Mouse (Mus musculus) gastrocnemius, adult 2 months (tissue): Measurements from ENCODE around the gene Sipa1l1. TPM values are rescaled to one million over a fixed set of nuclear protein-coding genes. Genes with fewer than 3 reads are reported as not detected.
A peak's percentile ranks its signal among the peaks of the same experiment; 100 is the strongest.

Experiments
- DNase-seq: peaks from one replicate; pipeline ENCODE4 v3.0.0; 2022
- H3K27ac ChIP-seq: fragments of 200-600 bp; 2 replicates; pipeline ENCODE4 v1.8.1; 2022; ENCODE audit warnings: mild to moderate bottlenecking
- H3K4me3 ChIP-seq: fragments of 200-600 bp; 2 replicates; pipeline ENCODE4 v1.8.1; 2022; ENCODE audit warnings: mild to moderate bottlenecking, moderate library complexity
- CTCF ChIP-seq: fragments of 200-600 bp; IDR thresholded peaks from 2 replicates; pipeline ENCODE4 v1.8.1; 2022; ENCODE audit warnings: antibody characterized with exemption, mild to moderate bottlenecking, moderate library complexity
- intact Hi-C: fragments of 180-260 bp; cut with DNase I; formaldehyde crosslinking; loops from one replicate; pipeline ENCODE4 v1.15.1; 2025
- total RNA-seq, 2 experiments: library from RNA; stranded (reverse); gene quantifications; 2 replicates each; pipeline ENCODE4 v1.2.3; 2021

The Sipa1l1 gene
- total RNA-seq, 2 experiments from 2014 or later, result 7.4 to 10.6 TPM

DNA sequence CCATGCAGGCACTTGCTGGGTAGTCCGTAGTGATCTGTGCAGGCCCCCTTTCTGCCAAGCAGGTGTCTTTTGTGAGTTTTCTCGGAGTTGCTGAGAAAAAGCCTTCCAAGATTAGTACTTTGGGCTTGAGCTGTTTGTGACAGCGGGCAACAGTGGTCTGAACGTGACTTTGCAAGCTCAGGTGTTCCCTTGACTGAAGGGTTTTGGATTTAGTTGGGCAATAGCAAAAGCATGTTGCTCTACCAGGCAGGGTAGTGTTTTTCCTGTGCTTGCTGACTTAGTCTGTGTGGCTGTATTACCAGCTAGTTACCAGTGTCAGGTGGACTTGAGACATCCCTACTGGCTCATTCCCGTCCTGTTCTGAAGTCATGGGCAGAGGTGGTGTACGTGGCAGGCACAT, 30.2 kb downstream of the Sipa1l1 start:
- intact Hi-C loops, result no loop called here
- H3K4me3 ChIP-seq, result no peak overlapping the region
- DNase-seq, result no peak
- H3K27ac ChIP-seq, result no peak overlapping the region
- TF ChIP-seq CTCF, result no peak

DNA sequence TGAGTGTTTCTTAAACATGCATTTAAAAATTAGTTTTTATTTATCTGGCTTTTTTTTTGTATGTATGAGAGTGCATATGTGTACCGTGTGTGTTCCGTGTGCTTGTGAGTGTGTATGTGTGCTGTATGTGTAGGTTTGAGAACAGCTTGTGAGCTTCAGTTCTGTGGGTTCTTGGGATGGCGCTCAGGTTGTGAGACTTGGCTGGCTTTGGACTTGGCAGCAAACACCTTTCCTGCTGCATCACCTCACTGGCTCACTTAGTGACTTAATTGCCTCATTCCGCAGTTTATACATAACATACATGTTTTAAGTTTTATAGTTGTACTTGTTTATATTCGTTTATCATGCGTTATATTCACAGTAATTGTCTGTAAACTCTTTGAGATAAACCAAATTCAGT, 35.0 kb downstream of the Sipa1l1 start:
- H3K4me3 ChIP-seq, result no peak overlapping the region
- no peak for DNase-seq
- intact Hi-C loops, result no loop called here

DNA sequence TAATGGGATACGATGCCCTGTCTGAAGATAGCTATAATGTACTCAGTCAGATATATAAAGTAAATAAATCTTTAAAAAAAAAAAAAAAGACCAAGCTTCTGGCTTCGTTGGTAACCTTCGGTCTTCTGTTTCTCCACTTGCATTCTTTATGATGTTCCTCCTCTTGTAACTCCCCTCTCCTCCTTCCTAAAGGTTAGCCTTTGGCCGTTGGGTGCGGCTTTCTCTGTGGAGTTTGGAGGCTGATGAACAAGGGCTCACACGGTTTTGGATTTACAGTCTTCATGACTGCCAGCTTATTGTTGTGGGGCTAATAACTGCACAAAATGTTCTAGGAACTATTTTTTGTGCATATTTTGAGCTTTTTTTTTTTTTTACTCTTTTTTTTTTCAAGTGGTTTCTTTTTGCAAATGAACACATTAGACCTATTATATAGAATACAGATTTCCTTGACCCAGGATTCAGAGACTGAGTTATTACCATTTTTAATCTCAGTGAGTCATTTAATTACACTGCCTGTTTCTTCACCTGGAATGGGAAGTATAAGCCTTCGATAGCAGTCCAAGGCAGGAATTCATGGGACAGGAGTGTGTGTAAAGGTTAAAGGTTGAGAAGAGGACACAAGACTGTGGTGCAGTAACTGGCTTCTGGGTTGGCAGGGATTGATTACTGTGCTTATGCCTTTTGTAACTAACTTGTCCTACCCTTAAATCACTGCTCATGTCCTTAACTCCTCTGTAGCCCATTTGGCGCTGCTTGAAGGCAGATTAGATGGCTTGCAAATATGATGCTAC, 37.9 kb downstream of the Sipa1l1 start:
- H3K4me3 ChIP-seq, result no peak overlapping the region
- intact Hi-C loops, result no loop called here

More for the DNA sequence above, 35.0 kb downstream of the Sipa1l1 start:
- TF ChIP-seq CTCF, result no peak
- no peak overlapping the region for H3K27ac ChIP-seq

GRCm38 (mm10) chr12:82208046-82208445, 38.9 kb downstream of the Sipa1l1 start:
- no peak overlapping the region for H3K27ac ChIP-seq

More for the DNA sequence above, 37.9 kb downstream of the Sipa1l1 start:
- no peak for DNase-seq
- H3K27ac ChIP-seq, result no peak overlapping the region
- no peak for TF ChIP-seq CTCF

GRCm38 (mm10) chr12:82208611-82209010, 39.5 kb downstream of the Sipa1l1 start:
- intact Hi-C loops, result no loop called here
- DNase-seq, result no peak
- Histone ChIP-seq H3K4me3 (no peak overlapping the region), H3K27ac (no peak overlapping the region)
- no peak for TF ChIP-seq CTCF

More at GRCm38 (mm10) chr12:82208046-82208445, 38.9 kb downstream of the Sipa1l1 start:
- TF ChIP-seq CTCF, result no peak
- DNase-seq, result no peak
- H3K4me3 ChIP-seq, result no peak overlapping the region
- intact Hi-C loops, result no loop called here

GRCm38 (mm10) chr12:82209753-82210152, 40.6 kb downstream of the Sipa1l1 start:
- H3K4me3 ChIP-seq, result no peak overlapping the region
- no peak for DNase-seq
- H3K27ac ChIP-seq, result no peak overlapping the region
- no peak for TF ChIP-seq CTCF
- intact Hi-C loops, result no loop called here

- no peak overlapping the region for H3K27ac ChIP-seq
- no peak for DNase-seq
- no peak for TF ChIP-seq CTCF
- no peak overlapping the region for H3K4me3 ChIP-seq
- intact Hi-C loops, result no loop called here
Observed at GRCm38 (mm10) chr12:82213056-82213455, 43.9 kb downstream of the Sipa1l1 start.

GRCm38 (mm10) chr12:82214916-82215315, 45.8 kb downstream of the Sipa1l1 start:
- TF ChIP-seq CTCF, result no peak
- Histone ChIP-seq H3K27ac (no peak overlapping the region), H3K4me3 (no peak overlapping the region)
- no peak for DNase-seq
- intact Hi-C loops, result no loop called here

DNA sequence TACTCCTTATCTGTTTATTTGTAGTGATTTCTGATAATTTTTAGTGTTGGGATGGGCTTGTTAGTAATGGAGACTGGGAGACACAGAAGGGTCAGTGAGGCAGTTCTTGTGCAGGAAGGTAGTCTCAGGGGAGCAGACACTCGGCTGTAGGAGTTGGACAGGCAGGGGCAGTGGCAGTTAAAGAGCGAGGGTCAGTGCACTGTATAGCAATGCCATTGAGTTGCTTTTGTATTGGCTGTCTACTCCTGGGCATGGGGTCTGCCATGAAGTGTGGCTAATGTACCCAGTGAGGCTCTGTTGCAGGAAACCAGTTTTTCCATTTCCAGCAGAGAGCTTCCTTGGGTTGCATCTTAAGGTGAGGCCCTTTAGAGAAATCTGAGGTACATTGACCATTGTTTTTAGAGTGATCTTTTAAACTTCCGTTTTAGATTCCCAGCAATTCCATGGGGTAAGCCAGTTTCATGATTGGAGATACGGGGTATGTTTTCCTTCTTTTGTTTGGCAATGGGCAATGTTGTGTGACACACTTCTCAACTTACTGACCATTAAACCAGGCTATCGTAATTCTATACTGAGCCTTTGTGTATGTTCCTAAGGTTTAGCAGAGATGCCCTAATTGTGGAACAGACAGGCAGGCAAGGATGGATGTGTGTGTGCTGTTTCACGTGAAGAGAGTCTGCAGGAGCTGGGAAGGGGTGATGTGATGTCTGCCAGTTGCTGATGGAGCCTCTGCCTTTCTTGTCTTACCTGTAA, 47.9 kb downstream of the Sipa1l1 start:
- intact Hi-C loops, result no loop called here
- Histone ChIP-seq H3K27ac (no peak overlapping the region), H3K4me3 (no peak overlapping the region)
- no peak for DNase-seq
- no peak for TF ChIP-seq CTCF

GRCm38 (mm10) chr12:82218201-82218600, 49.1 kb downstream of the Sipa1l1 start:
- intact Hi-C loops, result no loop called here
- no peak overlapping the region for H3K27ac ChIP-seq
- TF ChIP-seq CTCF, result no peak
- no peak overlapping the region for H3K4me3 ChIP-seq
- no peak for DNase-seq

- no peak overlapping the region for H3K27ac ChIP-seq
- no peak overlapping the region for H3K4me3 ChIP-seq
- intact Hi-C loops, result no loop called here
- no peak for DNase-seq
- no peak for TF ChIP-seq CTCF
Observed at GRCm38 (mm10) chr12:82220367-82221089, 51.4 kb downstream of the Sipa1l1 start.

GRCm38 (mm10) chr12:82223126-82223815, 54.2 kb downstream of the Sipa1l1 start:
- TF ChIP-seq CTCF, result no peak
- Histone ChIP-seq H3K27ac (0 out of 2 replicates have a peak overlapping the region, but pooled peaks have one; percentile 16), H3K4me3 (no peak overlapping the region)
- DNase-seq, result no peak
- intact Hi-C loops, result no loop called here

- TF ChIP-seq CTCF, result no peak
- DNase-seq, result no peak
- H3K27ac ChIP-seq, result no peak overlapping the region
- intact Hi-C loops, result no loop called here
- no peak overlapping the region for H3K4me3 ChIP-seq
Observed at GRCm38 (mm10) chr12:82224848-82225247, 55.7 kb downstream of the Sipa1l1 start.
